Mouse (Mus musculus): ENCODE measurements around the gene Tab1. TPM values are rescaled to one million over a fixed set of nuclear protein-coding genes. Genes with fewer than 3 reads are reported as not detected.

Tab1 gene
- polyA plus RNA-seq, 1 experiment, result 4.7 TPM

- H3K27me3 ChIP-seq (ENCODE audit: control insufficient read depth, insufficient read depth, low read length), result no peaks in the 10 kb centered on the region
- H3K4me3 ChIP-seq (ENCODE audit: control insufficient read depth, low read depth, low read length), result no peak overlapping the region
- peaks cover 22% of the 10 kb centered on the region for H3K4me1 ChIP-seq (ENCODE audit: control insufficient read depth, insufficient read depth, low read length)
- peak overlapping the region; percentile 15; the same call in 1 of the 2 replicates for H3K27ac ChIP-seq (ENCODE audit: control insufficient read depth, insufficient read depth, low read depth, low read length)
- TF ChIP-seq POLR2A (IDR thresholded peaks at IDR 0.05; ENCODE audit: control insufficient read depth, low read depth, low read length) (no peak), CTCF (IDR thresholded peaks at IDR 0.05; ENCODE audit: control insufficient read depth, insufficient read depth, insufficient replicate concordance, low read depth, low read length) (no peak)
- no peaks in the 10 kb centered on the region for H3K36me3 ChIP-seq (ENCODE audit: control insufficient read depth, insufficient read depth, low read length)
These were observed 3.7 kb downstream of the Tab1 start for GRCm38 (mm10) chr15:80136645-80137044.

GRCm38 (mm10) chr15:80137945-80138791, 5.2 kb downstream of the Tab1 start:
- Histone ChIP-seq H3K4me1 (ENCODE audit: control insufficient read depth, insufficient read depth, low read length) (peaks cover 22% of the 10 kb centered on the region), H3K27ac (ENCODE audit: control insufficient read depth, insufficient read depth, low read depth, low read length) (0 out of 2 replicates have a peak overlapping the region, but pooled peaks have one; percentile 30), H3K4me3 (ENCODE audit: control insufficient read depth, low read depth, low read length) (no peak overlapping the region), H3K27me3 (ENCODE audit: control insufficient read depth, insufficient read depth, low read length) (no peaks in the 10 kb centered on the region), H3K36me3 (ENCODE audit: control insufficient read depth, insufficient read depth, low read length) (no peaks in the 10 kb centered on the region)
- TF ChIP-seq POLR2A (IDR thresholded peaks at IDR 0.05; ENCODE audit: control insufficient read depth, low read depth, low read length) (no peak), CTCF (IDR thresholded peaks at IDR 0.05; ENCODE audit: control insufficient read depth, insufficient read depth, insufficient replicate concordance, low read depth, low read length) (no peak)

DNA sequence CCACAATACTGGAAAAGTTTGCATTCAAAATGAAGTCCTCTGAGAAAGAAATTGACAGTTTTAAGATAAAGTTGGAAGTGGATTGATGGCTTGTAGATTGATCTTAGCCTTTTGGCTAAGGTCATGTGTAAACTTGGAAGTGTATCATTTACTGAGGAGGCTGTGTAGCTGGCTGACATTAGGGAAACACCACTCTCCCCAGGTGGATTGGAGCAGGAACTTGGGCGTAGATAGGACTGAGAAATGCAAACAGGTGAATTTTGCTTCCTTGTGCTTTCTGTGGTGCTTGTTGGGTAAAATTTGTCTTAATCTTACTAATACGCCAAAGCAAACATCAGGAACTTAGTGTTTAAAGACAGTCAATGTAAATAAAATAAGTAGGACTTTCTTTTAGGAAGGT, 7.4 kb downstream of the Tab1 start:
- TF ChIP-seq CTCF (IDR thresholded peaks at IDR 0.05; ENCODE audit: control insufficient read depth, insufficient read depth, insufficient replicate concordance, low read depth, low read length) (no peak), POLR2A (IDR thresholded peaks at IDR 0.05; ENCODE audit: control insufficient read depth, low read depth, low read length) (no peak)
- no peaks in the 10 kb centered on the region for H3K27me3 ChIP-seq (ENCODE audit: control insufficient read depth, insufficient read depth, low read length)
- H3K4me1 ChIP-seq (ENCODE audit: control insufficient read depth, insufficient read depth, low read length), result peaks cover 8% of the 10 kb centered on the region
- H3K27ac ChIP-seq (ENCODE audit: control insufficient read depth, insufficient read depth, low read depth, low read length), result no peak overlapping the region
- no peak overlapping the region for H3K4me3 ChIP-seq (ENCODE audit: control insufficient read depth, low read depth, low read length)
- no peaks in the 10 kb centered on the region for H3K36me3 ChIP-seq (ENCODE audit: control insufficient read depth, insufficient read depth, low read length)

- no peaks in the 10 kb centered on the region for H3K36me3 ChIP-seq (ENCODE audit: control insufficient read depth, insufficient read depth, low read length)
- no peaks in the 10 kb centered on the region for H3K27me3 ChIP-seq (ENCODE audit: control insufficient read depth, insufficient read depth, low read length)
- H3K4me1 ChIP-seq (ENCODE audit: control insufficient read depth, insufficient read depth, low read length), result peaks cover 8% of the 10 kb centered on the region
- no peak overlapping the region for H3K4me3 ChIP-seq (ENCODE audit: control insufficient read depth, low read depth, low read length)
- no peak for TF ChIP-seq CTCF (IDR thresholded peaks at IDR 0.05; ENCODE audit: control insufficient read depth, insufficient read depth, insufficient replicate concordance, low read depth, low read length)
- no peak for TF ChIP-seq POLR2A (IDR thresholded peaks at IDR 0.05; ENCODE audit: control insufficient read depth, low read depth, low read length)
- no peak overlapping the region for H3K27ac ChIP-seq (ENCODE audit: control insufficient read depth, insufficient read depth, low read depth, low read length)
These were observed 8.0 kb downstream of the Tab1 start for GRCm38 (mm10) chr15:80140878-80141277.

DNA sequence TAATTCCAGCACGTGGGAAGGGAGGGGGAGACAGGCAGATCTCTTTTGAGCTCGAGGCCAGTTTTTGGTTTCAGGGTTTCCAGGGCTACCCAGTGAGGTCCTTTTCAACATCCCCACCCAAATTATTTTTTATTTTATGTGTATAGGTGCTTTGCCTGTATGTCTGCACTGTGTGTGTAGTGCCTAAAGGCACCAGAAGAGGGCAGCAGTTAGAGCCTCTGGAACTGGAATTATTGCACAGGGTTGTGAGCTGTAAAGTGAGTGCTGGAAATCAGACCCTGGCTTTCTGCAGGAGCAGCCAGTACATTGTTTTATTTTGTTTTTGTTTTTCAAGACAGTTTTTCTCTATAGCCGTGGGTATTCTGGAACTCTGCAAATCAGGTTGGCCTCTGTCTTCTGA, 9.2 kb downstream of the Tab1 start:
- no peaks in the 10 kb centered on the region for H3K36me3 ChIP-seq (ENCODE audit: control insufficient read depth, insufficient read depth, low read length)
- H3K4me1 ChIP-seq (ENCODE audit: control insufficient read depth, insufficient read depth, low read length), result peaks cover 2% of the 10 kb centered on the region; the same call in 1 of the 2 replicates
- no peaks in the 10 kb centered on the region for H3K27me3 ChIP-seq (ENCODE audit: control insufficient read depth, insufficient read depth, low read length)
- H3K27ac ChIP-seq (ENCODE audit: control insufficient read depth, insufficient read depth, low read depth, low read length), result no peak overlapping the region
- H3K4me3 ChIP-seq (ENCODE audit: control insufficient read depth, low read depth, low read length), result no peak overlapping the region
- TF ChIP-seq POLR2A (IDR thresholded peaks at IDR 0.05; ENCODE audit: control insufficient read depth, low read depth, low read length), result no peak
- no peak for TF ChIP-seq CTCF (IDR thresholded peaks at IDR 0.05; ENCODE audit: control insufficient read depth, insufficient read depth, insufficient replicate concordance, low read depth, low read length)

DNA sequence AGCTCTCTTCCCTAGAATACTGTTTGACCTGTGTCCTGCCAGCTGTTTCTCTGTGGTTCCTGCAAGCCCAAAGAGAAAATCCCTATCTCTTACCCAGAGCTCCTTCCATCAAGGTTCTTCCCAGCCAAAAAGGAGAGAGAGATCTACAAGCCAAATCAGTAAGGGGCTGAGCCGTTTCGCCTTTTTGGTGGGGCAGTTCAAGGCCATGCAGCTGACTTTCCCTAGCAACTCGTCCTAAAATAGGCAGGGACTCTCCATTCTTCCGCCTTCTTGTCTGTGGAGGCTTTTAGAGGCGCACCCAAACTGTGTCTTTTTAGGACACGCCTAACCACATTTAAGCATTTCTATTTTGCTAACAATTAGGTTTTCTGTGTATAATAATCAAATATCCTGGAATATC, 10.8 kb downstream of the Tab1 start:
- H3K36me3 ChIP-seq (ENCODE audit: control insufficient read depth, insufficient read depth, low read length), result no peaks in the 10 kb centered on the region
- no peak for TF ChIP-seq CTCF (IDR thresholded peaks at IDR 0.05; ENCODE audit: control insufficient read depth, insufficient read depth, insufficient replicate concordance, low read depth, low read length)
- TF ChIP-seq POLR2A (IDR thresholded peaks at IDR 0.05; ENCODE audit: control insufficient read depth, low read depth, low read length), result no peak
- no peaks in the 10 kb centered on the region for H3K27me3 ChIP-seq (ENCODE audit: control insufficient read depth, insufficient read depth, low read length)
- peak overlapping the region; percentile 31; the same call in 1 of the 2 replicates for H3K27ac ChIP-seq (ENCODE audit: control insufficient read depth, insufficient read depth, low read depth, low read length)
- no peak overlapping the region for H3K4me3 ChIP-seq (ENCODE audit: control insufficient read depth, low read depth, low read length)
- H3K4me1 ChIP-seq (ENCODE audit: control insufficient read depth, insufficient read depth, low read length), result no peaks in the 10 kb centered on the region

DNA sequence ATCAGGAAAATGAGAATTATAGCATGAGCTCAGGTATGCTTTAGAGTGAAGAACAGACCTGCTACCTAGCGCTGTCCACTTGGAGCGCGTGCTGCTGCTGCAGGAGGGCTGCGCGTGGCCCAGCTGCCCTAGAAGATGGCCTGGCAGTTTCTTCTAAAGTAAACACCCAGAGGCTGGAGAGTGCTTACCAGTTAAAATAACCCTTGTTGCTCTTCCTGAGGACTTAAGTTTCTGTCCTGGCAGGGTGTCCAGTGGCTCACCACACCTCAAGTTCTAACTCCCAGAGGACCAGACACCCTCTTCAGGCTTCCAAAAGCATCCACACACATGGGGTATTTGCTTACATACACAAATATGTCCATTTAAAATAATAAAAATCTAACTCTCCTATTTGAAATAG, 12.5 kb downstream of the Tab1 start:
- no peaks in the 10 kb centered on the region for H3K36me3 ChIP-seq (ENCODE audit: control insufficient read depth, insufficient read depth, low read length)
- TF ChIP-seq POLR2A (IDR thresholded peaks at IDR 0.05; ENCODE audit: control insufficient read depth, low read depth, low read length) (no peak), CTCF (IDR thresholded peaks at IDR 0.05; ENCODE audit: control insufficient read depth, insufficient read depth, insufficient replicate concordance, low read depth, low read length) (no peak)
- no peak overlapping the region for H3K27ac ChIP-seq (ENCODE audit: control insufficient read depth, insufficient read depth, low read depth, low read length)
- no peak overlapping the region for H3K4me3 ChIP-seq (ENCODE audit: control insufficient read depth, low read depth, low read length)
- no peaks in the 10 kb centered on the region for H3K27me3 ChIP-seq (ENCODE audit: control insufficient read depth, insufficient read depth, low read length)
- no peaks in the 10 kb centered on the region for H3K4me1 ChIP-seq (ENCODE audit: control insufficient read depth, insufficient read depth, low read length)

All from testis, adult 2 months (tissue).